Mouse (Mus musculus) midbrain, embryonic 11.5 days (tissue): ENCODE measurements at regions not wholly inside any gene's neighbourhood (a gene's known extent, or its start where the extent isn't known, plus 50 kb on each side); places are given as distances from the start of the nearest gene placed in this dataset.
A peak's percentile ranks its signal among the peaks of the same experiment; 100 is the strongest.

Experiments
- ATAC-seq: fragments of 200-750 bp; cut with Nextera tagmentation; 2 replicates; pipeline ENCODE4 v1.8.0; 2017; ENCODE audit warnings: moderate TSS enrichment, moderate library complexity; ENCODE audit not compliant: low FRiP score
- DNase-seq: peaks from one replicate; pipeline ENCODE4 v3.0.0; 2015; ENCODE audit warnings: low spot score; ENCODE audit errors: missing footprints
- H3K27ac ChIP-seq: fragments of 300-500 bp; sonication (generic); 2 replicates; pipeline ENCODE4 v1.5.1; 2014; ENCODE audit warnings: low read depth, low read length
- H3K27me3 ChIP-seq: fragments of 300-500 bp; sonication (generic); 2 replicates; pipeline ENCODE4 v1.6.1; 2014; ENCODE audit warnings: mild to moderate bottlenecking, low read length, moderate library complexity, mixed read lengths; ENCODE audit not compliant: control insufficient read depth, insufficient read depth
- H3K36me3 ChIP-seq: fragments of 300-500 bp; sonication (generic); 2 replicates; pipeline ENCODE4 v1.6.1; 2014; ENCODE audit warnings: mild to moderate bottlenecking, low read length, moderate library complexity, mixed read lengths; ENCODE audit not compliant: control insufficient read depth, insufficient read depth
- H3K4me1 ChIP-seq: fragments of 300-500 bp; sonication (generic); 2 replicates; pipeline ENCODE4 v1.6.1; 2014; ENCODE audit warnings: low read length; ENCODE audit not compliant: control insufficient read depth, insufficient read depth
- H3K4me2 ChIP-seq: fragments of 300-500 bp; sonication (generic); 2 replicates; pipeline ENCODE4 v1.6.1; 2014; ENCODE audit warnings: mild to moderate bottlenecking, moderate library complexity
- H3K4me3 ChIP-seq: fragments of 300-500 bp; sonication (generic); 2 replicates; pipeline ENCODE4 v1.5.1; 2014; ENCODE audit warnings: low read depth, low read length
- H3K9ac ChIP-seq: fragments of 300-500 bp; sonication (generic); 2 replicates; pipeline ENCODE4 v1.6.1; 2014; ENCODE audit warnings: low read length
- H3K9me3 ChIP-seq: fragments of 300-500 bp; sonication (generic); 2 replicates; pipeline ENCODE4 v1.6.1; 2016; ENCODE audit warnings: low read length; ENCODE audit not compliant: control insufficient read depth
- WGBS: fragments of 180-500 bp; shearing (Covaris S2); extraction: QIAGEN DNeasy Blood & Tissue Kit; methylation state at CpG from one replicate; pipeline ENCODE4 v1.1.7; 2014; 5-methylcytosine and 5-hydroxymethylcytosine counted together

DNA sequence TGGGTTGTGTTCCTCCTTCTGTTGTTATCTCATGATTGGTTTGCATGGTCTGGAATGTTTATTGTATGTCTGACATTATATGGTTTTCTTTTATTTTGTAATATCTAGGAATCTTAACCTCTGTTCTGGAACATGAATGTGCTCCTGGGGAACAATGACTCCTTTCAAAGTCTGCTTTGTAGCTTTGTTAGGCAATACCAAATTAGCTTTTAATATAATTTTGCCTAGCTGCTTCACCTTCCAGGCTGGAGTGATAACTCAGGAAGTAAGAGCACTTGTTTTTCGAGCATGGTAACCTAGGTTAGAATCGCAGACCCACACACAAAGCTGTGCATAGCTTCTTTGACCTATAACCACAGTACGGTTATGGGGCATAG lies 199.4 kb upstream of the Mmadhc start:
- H3K4me1 ChIP-seq, result no peaks in the 10 kb centered on the region
- H3K4me3 ChIP-seq, result no peak overlapping the region
- H3K27me3 ChIP-seq, result no peaks in the 10 kb centered on the region
- no peaks in the 10 kb centered on the region for H3K9me3 ChIP-seq
- DNase-seq (peak; percentile 61), ATAC-seq (no peak)
- no peaks in the 10 kb centered on the region for H3K36me3 ChIP-seq
- H3K4me2 ChIP-seq, result no peak overlapping the region
- no peak overlapping the region for H3K9ac ChIP-seq
- H3K27ac ChIP-seq, result no peak overlapping the region
- WGBS, result 86% methylated on average over 3 of the region's 3 CpGs

DNA sequence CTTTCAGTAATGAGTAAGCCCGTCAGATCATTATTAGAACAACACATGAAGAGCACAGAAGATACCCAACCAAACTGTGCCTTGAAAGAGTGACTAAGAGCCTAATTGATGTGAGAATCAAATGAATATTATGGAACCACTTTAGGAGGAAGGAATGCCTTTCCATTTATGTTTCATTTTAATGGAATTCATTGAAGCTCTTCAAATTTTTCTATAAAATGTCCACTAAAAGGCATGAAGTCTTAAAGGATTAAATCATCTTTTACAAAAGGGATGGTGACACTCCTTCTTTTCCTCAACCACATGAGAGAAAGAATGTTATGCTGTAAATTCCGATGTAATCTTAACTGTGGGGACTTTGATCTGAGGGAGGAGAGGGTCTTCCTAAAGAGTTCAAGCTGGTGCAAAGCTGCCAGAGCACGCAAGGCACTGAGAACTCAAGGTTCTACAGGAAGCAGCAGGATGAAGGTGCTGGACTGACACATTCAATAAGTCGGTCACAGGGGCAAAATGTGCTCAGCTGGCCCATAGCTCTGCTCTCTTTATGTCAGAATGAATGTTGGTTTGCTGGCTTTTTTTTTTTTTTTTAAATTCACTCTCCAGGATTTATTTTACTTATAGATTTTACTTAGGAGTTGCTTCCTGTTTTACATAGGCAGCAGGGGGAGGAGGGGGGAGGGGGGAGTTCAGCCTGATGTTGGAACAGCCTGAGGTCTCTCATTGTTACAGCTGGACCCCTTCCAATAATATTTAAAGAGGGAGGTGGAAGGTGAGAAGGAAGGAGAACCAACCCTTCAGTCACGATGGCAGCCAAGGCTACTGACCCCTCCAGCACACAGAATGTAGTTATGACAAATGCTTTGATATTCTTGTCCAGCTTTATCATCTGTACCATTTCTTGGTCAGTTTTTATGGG lies 198.8 kb upstream of the Mmadhc start:
- H3K9me3 ChIP-seq, result no peaks in the 10 kb centered on the region
- ATAC-seq (no peak), DNase-seq (peak; percentile 47)
- no peaks in the 10 kb centered on the region for H3K36me3 ChIP-seq
- no peak overlapping the region for H3K27ac ChIP-seq
- H3K27me3 ChIP-seq, result no peaks in the 10 kb centered on the region
- H3K4me1 ChIP-seq, result no peaks in the 10 kb centered on the region
- 62% methylated on average over 5 of the region's 5 CpGs for WGBS
- H3K9ac ChIP-seq, result no peak overlapping the region
- H3K4me2 ChIP-seq, result no peak overlapping the region
- H3K4me3 ChIP-seq, result no peak overlapping the region

GRCm38 (mm10) chr2:50493597-50494335 lies 197.2 kb upstream of the Mmadhc start:
- DNase-seq (peak; percentile 77), ATAC-seq (no peak)
- Histone ChIP-seq H3K9ac (no peak overlapping the region), H3K36me3 (no peaks in the 10 kb centered on the region), H3K9me3 (no peaks in the 10 kb centered on the region), H3K27me3 (no peaks in the 10 kb centered on the region), H3K4me2 (no peak overlapping the region), H3K4me1 (no peaks in the 10 kb centered on the region), H3K4me3 (no peak overlapping the region), H3K27ac (no peak overlapping the region)
- 86% methylated on average over 4 of the region's 4 CpGs for WGBS

DNA sequence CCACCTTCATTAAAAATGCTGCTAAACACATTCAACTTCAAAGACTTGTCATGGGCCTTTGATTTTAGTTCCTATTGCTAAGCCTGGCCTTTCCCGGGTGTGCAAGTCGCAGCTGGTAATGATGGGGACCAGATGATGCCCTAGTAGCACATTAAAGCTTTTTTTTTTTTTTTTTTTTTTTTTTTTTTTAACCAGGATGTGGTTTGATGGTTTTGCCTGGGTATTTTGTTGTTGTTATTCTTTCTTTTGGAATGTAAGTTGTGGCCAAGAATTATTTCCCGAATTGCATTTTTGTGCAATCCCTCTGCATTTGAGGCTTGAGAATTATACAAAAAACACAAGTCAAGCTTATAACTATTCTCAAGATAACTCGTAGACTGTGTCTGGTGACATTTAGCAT lies 167.2 kb upstream of the Mmadhc start:
- ATAC-seq (no peak), DNase-seq (peak; percentile 53)
- 67% methylated on average over 4 of the region's 4 CpGs for WGBS
- no peak overlapping the region for H3K9ac ChIP-seq
- H3K4me2 ChIP-seq, result no peak overlapping the region
- H3K27me3 ChIP-seq, result no peaks in the 10 kb centered on the region
- H3K9me3 ChIP-seq, result no peaks in the 10 kb centered on the region; the same call in 1 of the 2 replicates
- H3K27ac ChIP-seq, result no peak overlapping the region
- H3K36me3 ChIP-seq, result no peaks in the 10 kb centered on the region
- H3K4me3 ChIP-seq, result no peak overlapping the region
- peaks cover 2% of the 10 kb centered on the region; the same call in 1 of the 2 replicates for H3K4me1 ChIP-seq

DNA sequence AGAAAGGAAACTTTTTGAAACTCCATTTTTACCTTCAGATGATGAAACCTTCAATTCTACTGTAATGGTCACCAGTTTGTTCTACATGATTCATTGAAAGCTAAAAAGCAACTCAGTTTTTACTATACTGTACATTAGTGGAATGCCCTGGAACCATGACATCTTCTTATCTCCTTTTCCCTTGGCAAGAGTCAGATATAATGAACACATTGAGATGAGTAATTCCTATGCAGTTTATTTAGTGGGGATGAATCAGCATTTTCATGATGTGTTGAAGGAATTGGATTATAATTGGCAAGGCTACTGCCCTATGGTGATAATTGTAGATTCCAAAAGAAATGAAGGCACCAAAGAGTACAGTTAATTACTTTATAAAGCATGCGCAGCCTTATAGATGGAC lies 165.8 kb upstream of the Mmadhc start:
- Histone ChIP-seq H3K27me3 (no peaks in the 10 kb centered on the region), H3K4me1 (peaks cover 2% of the 10 kb centered on the region; the same call in 1 of the 2 replicates), H3K9ac (no peak overlapping the region), H3K4me2 (no peak overlapping the region), H3K4me3 (no peak overlapping the region), H3K36me3 (no peaks in the 10 kb centered on the region), H3K9me3 (no peaks in the 10 kb centered on the region; the same call in 1 of the 2 replicates), H3K27ac (no peak overlapping the region)
- WGBS, result 98% methylated on average over 1 of the region's 1 CpGs
- no peak for ATAC-seq
- DNase-seq, result no peak

DNA sequence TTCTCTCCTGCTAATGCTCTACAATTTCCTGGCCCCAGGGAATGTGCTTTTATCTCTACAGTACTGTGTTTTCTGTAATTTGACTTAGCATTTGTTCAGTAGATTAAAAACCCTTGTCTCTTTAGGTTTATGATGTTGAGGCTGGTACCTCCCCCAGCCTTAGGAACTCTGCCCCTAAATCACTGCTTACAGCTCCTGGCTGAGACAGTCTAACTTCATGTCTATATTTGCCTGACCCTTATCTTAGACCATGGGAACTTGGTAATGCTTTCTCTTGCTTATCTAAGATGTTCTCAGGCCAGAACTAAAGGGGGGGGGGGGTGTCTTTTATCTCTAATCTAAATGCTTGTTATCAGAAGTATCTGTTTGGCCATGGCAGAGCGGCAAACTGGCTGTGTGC lies 160.1 kb upstream of the Mmadhc start:
- ATAC-seq (no peak), DNase-seq (no peak)
- H3K27me3 ChIP-seq, result no peaks in the 10 kb centered on the region
- H3K36me3 ChIP-seq, result no peaks in the 10 kb centered on the region
- no peak overlapping the region for H3K27ac ChIP-seq
- H3K9me3 ChIP-seq, result no peaks in the 10 kb centered on the region; the same call in 1 of the 2 replicates
- no peaks in the 10 kb centered on the region for H3K4me1 ChIP-seq
- WGBS, result 92% methylated on average over 1 of the region's 1 CpGs
- no peak overlapping the region for H3K4me3 ChIP-seq
- no peak overlapping the region for H3K4me2 ChIP-seq
- H3K9ac ChIP-seq, result no peak overlapping the region

DNA sequence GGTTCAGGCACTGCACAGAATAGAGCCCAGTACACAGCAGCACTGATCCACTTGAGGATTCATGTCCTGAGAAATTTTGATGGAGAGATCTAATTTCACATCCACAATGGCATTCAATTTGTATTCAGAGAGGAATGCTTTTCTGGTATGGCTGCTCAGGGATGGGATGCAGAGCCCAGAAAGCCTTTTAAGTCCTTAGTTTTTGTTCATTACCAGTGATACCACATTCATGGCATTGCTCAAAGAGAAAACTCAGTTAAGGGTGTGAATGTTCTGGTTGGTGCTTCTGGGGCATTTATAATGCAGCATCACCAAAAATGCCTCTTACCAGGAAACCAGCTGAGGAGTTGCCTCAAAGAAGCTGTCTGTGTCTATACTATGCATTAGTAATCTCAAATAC lies 151.5 kb upstream of the Mmadhc start:
- H3K9ac ChIP-seq, result no peak overlapping the region

GRCm38 (mm10) chr2:50445963-50446485 lies 149.4 kb upstream of the Mmadhc start:
- no peaks in the 10 kb centered on the region for H3K27me3 ChIP-seq
- no peak overlapping the region for H3K4me3 ChIP-seq
- H3K36me3 ChIP-seq, result no peaks in the 10 kb centered on the region
- 83% methylated on average over 2 of the region's 2 CpGs for WGBS
- ATAC-seq (no peak), DNase-seq (no peak)
- no peak overlapping the region for H3K4me2 ChIP-seq
- H3K9ac ChIP-seq, result no peak overlapping the region
- H3K27ac ChIP-seq, result no peak overlapping the region
- no peaks in the 10 kb centered on the region for H3K4me1 ChIP-seq
- H3K9me3 ChIP-seq, result no peaks in the 10 kb centered on the region

More for the DNA sequence above, 151.5 kb upstream of the Mmadhc start:
- no peak for DNase-seq
- H3K27ac ChIP-seq, result no peak overlapping the region
- no peak overlapping the region for H3K4me3 ChIP-seq
- no peaks in the 10 kb centered on the region for H3K27me3 ChIP-seq
- H3K4me2 ChIP-seq, result no peak overlapping the region
- no peaks in the 10 kb centered on the region for H3K4me1 ChIP-seq
- no peaks in the 10 kb centered on the region for H3K36me3 ChIP-seq
- no peaks in the 10 kb centered on the region for H3K9me3 ChIP-seq
- no peak for ATAC-seq

DNA sequence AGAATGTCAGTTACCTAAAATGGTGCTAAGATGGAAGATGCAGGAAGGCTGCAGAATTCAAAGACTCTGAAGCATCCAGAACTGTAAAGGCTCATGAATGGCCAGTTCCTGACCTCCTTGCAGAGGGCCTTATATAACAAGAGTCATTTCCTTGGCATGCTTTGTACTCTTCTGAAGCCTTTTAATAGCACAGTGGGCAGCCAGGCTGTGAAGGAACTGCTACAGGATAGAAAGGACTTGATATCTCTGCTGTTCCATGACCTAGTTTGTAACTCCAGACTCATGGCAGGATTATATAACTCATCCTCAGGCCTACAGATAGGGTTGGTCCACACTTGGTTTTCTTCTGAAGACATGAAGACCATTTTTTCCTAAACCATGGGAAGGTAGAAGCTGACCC lies 143.7 kb upstream of the Mmadhc start:
- ATAC-seq (no peak), DNase-seq (no peak)
- Histone ChIP-seq H3K27me3 (no peaks in the 10 kb centered on the region), H3K4me2 (no peak overlapping the region), H3K4me1 (no peaks in the 10 kb centered on the region), H3K9me3 (no peaks in the 10 kb centered on the region), H3K27ac (no peak overlapping the region), H3K36me3 (no peaks in the 10 kb centered on the region), H3K4me3 (no peak overlapping the region), H3K9ac (no peak overlapping the region)
